Mouse (Mus musculus) lung, postnatal 25 days (tissue): ENCODE results near the gene Scamp1.

Experiments
- DNase-seq: peaks from one replicate; pipeline ENCODE4 v3.0.0; 2022; ENCODE audit warnings: low spot score

Scamp1 gene

GRCm38 (mm10) chr13:94271284-94271683 lies 14.4 kb downstream of the Scamp1 start:
- DNase-seq, result no peak

GRCm38 (mm10) chr13:94268201-94268600 lies 17.5 kb downstream of the Scamp1 start:
- DNase-seq, result no peak

GRCm38 (mm10) chr13:94267190-94267589 lies 18.5 kb downstream of the Scamp1 start:
- no peak for DNase-seq

GRCm38 (mm10) chr13:94266530-94266929 lies 19.1 kb downstream of the Scamp1 start:
- no peak for DNase-seq

- no peak for DNase-seq
Observed at GRCm38 (mm10) chr13:94265291-94265690, 20.4 kb downstream of the Scamp1 start.

- DNase-seq, result no peak
Observed at GRCm38 (mm10) chr13:94263943-94264342, 21.7 kb downstream of the Scamp1 start.

- DNase-seq, result no peak
Observed at GRCm38 (mm10) chr13:94262551-94262950, 23.1 kb downstream of the Scamp1 start.

GRCm38 (mm10) chr13:94261624-94262023 lies 24.0 kb downstream of the Scamp1 start:
- DNase-seq, result no peak

- DNase-seq, result no peak
Observed at GRCm38 (mm10) chr13:94260961-94261360, 24.7 kb downstream of the Scamp1 start.

- DNase-seq, result no peak
Observed at GRCm38 (mm10) chr13:94259210-94259609, 26.4 kb downstream of the Scamp1 start.

GRCm38 (mm10) chr13:94258530-94258929 lies 27.1 kb downstream of the Scamp1 start:
- no peak for DNase-seq

GRCm38 (mm10) chr13:94257711-94258110 lies 27.9 kb downstream of the Scamp1 start:
- DNase-seq, result no peak

GRCm38 (mm10) chr13:94255176-94255575 lies 30.5 kb downstream of the Scamp1 start:
- no peak for DNase-seq

GRCm38 (mm10) chr13:94254286-94254685 lies 31.4 kb downstream of the Scamp1 start:
- no peak for DNase-seq

GRCm38 (mm10) chr13:94253052-94253451 lies 32.6 kb downstream of the Scamp1 start:
- no peak for DNase-seq

GRCm38 (mm10) chr13:94250761-94251160 lies 34.9 kb downstream of the Scamp1 start:
- DNase-seq, result no peak

- no peak for DNase-seq
Observed at GRCm38 (mm10) chr13:94250188-94250587, 35.5 kb downstream of the Scamp1 start.

GRCm38 (mm10) chr13:94242897-94243296 lies 42.8 kb downstream of the Scamp1 start:
- DNase-seq, result no peak

- DNase-seq, result no peak
Observed at GRCm38 (mm10) chr13:94241892-94242524, 43.6 kb downstream of the Scamp1 start.

GRCm38 (mm10) chr13:94240873-94241272 lies 44.8 kb downstream of the Scamp1 start:
- no peak for DNase-seq

GRCm38 (mm10) chr13:94240111-94240510 lies 45.5 kb downstream of the Scamp1 start:
- no peak for DNase-seq

- no peak for DNase-seq
Observed at GRCm38 (mm10) chr13:94239488-94239887, 46.2 kb downstream of the Scamp1 start.

- no peak for DNase-seq
Observed at GRCm38 (mm10) chr13:94231871-94232270, 53.8 kb downstream of the Scamp1 start.
